Mouse (Mus musculus) lung, postnatal 0 days (tissue): ENCODE measurements around the gene Kcnh8. TPM values are rescaled to one million over a fixed set of nuclear protein-coding genes. Genes with fewer than 3 reads are reported as not detected.

Experiments
- ATAC-seq: fragments of 200-750 bp; cut with Nextera tagmentation; 2 replicates; pipeline ENCODE4 v1.8.0; 2017; ENCODE audit warnings: moderate library complexity
- DNase-seq: peaks from one replicate; pipeline ENCODE4 v3.0.0-alpha.2; 2016; ENCODE audit warnings: low spot score
- H3K27ac ChIP-seq: fragments of 300-500 bp; sonication (generic); 2 replicates; pipeline ENCODE4 v1.5.1; 2014; ENCODE audit warnings: antibody characterized with exemption, mild to moderate bottlenecking, low read length, mixed read lengths
- H3K27me3 ChIP-seq: fragments of 300-500 bp; sonication (generic); replicated peaks from 2 replicates; pipeline ENCODE4 v1.6.1; 2014; ENCODE audit warnings: low read length, mixed read lengths; ENCODE audit not compliant: insufficient read depth
- H3K36me3 ChIP-seq: fragments of 300-500 bp; sonication (generic); 2 replicates; pipeline ENCODE4 v1.6.1; 2014; ENCODE audit warnings: low read length, mixed read lengths; ENCODE audit not compliant: insufficient read depth
- H3K4me1 ChIP-seq: fragments of 300-500 bp; sonication (generic); 2 replicates; pipeline ENCODE4 v1.6.1; 2014; ENCODE audit warnings: antibody characterized with exemption, low read depth, low read length, mixed read lengths; ENCODE audit not compliant: insufficient read depth
- H3K4me2 ChIP-seq: fragments of 300-500 bp; sonication (generic); replicated peaks from 2 replicates; pipeline ENCODE4 v1.6.1; 2014; ENCODE audit warnings: low read depth, mild to moderate bottlenecking, low read length, moderate library complexity, mixed read lengths
- H3K4me3 ChIP-seq: fragments of 300-500 bp; sonication (generic); 2 replicates; pipeline ENCODE4 v1.5.1; 2014; ENCODE audit warnings: low read depth, low read length
- H3K9ac ChIP-seq: fragments of 300-500 bp; sonication (generic); replicated peaks from 2 replicates; pipeline ENCODE4 v1.6.1; 2014; ENCODE audit warnings: low read depth, mild to moderate bottlenecking
- H3K9me3 ChIP-seq: fragments of 300-500 bp; sonication (generic); 2 replicates; pipeline ENCODE4 v1.6.1; 2016; ENCODE audit warnings: low read length, mixed read lengths
- CTCF ChIP-seq: IDR thresholded peaks from 2 replicates; pipeline ENCODE4 v1.5.1; 2016; ENCODE audit warnings: antibody characterized with exemption, mild to moderate bottlenecking
- EP300 ChIP-seq: IDR thresholded peaks from 2 replicates; pipeline ENCODE4 v1.6.1; 2016; ENCODE audit warnings: antibody characterized with exemption, mild to moderate bottlenecking, control low read depth
- WGBS: fragments of 180-500 bp; shearing (Covaris S2); extraction: QIAGEN DNeasy Blood & Tissue Kit; methylation state at CpG from one replicate; pipeline ENCODE4 v1.1.7; 2014; 5-methylcytosine and 5-hydroxymethylcytosine counted together
- polyA plus RNA-seq: library from polyadenylated mRNA; unstranded; fragments of >200 nt; fragmentation: Nextera tagmentation; extraction: Ambion mirVana; gene quantifications from 2 replicates; pipeline ENCODE4 v1.2.1, GENCODE M21; 2015

The Kcnh8 gene
- polyA plus RNA-seq, 1 experiment from 2014 or later: 0.02 TPM

GRCm38 (mm10) chr17:52591503-52592194 is 10.9 kb upstream of the Kcnh8 start:
- ATAC-seq (no peak), DNase-seq (no peak)
- H3K4me2 ChIP-seq: no peak overlapping the region
- no peak for TF ChIP-seq CTCF
- no peak for TF ChIP-seq EP300
- no peaks in the 10 kb centered on the region for H3K27me3 ChIP-seq
- no peaks in the 10 kb centered on the region for H3K36me3 ChIP-seq
- H3K9me3 ChIP-seq: no peaks in the 10 kb centered on the region
- H3K4me3 ChIP-seq: no peak overlapping the region
- no peaks in the 10 kb centered on the region for H3K4me1 ChIP-seq
- H3K9ac ChIP-seq: no peak overlapping the region
- H3K27ac ChIP-seq: no peak overlapping the region
- 65% methylated on average over 5 of the region's 5 CpGs for WGBS

- no peaks in the 10 kb centered on the region for H3K4me1 ChIP-seq
- WGBS: 60% methylated on average over 3 of the region's 3 CpGs
- TF ChIP-seq EP300: no peak
- TF ChIP-seq CTCF: no peak
- H3K9ac ChIP-seq: no peak overlapping the region
- H3K36me3 ChIP-seq: no peaks in the 10 kb centered on the region
- no peak for ATAC-seq
- no peaks in the 10 kb centered on the region for H3K27me3 ChIP-seq
- DNase-seq: no peak
- H3K4me2 ChIP-seq: no peak overlapping the region
- H3K27ac ChIP-seq: no peak overlapping the region
- no peaks in the 10 kb centered on the region for H3K9me3 ChIP-seq
- H3K4me3 ChIP-seq: no peak overlapping the region
Observed at GRCm38 (mm10) chr17:52599141-52599540, 3.4 kb upstream of the Kcnh8 start.

- H3K27me3 ChIP-seq: no peaks in the 10 kb centered on the region
- peak; percentile 43 for ATAC-seq
- no peaks in the 10 kb centered on the region for H3K9me3 ChIP-seq
- peak overlapping the region; percentile 67 for H3K4me2 ChIP-seq
- no peak overlapping the region for H3K9ac ChIP-seq
- H3K27ac ChIP-seq: no peak overlapping the region
- TF ChIP-seq CTCF: no peak
- TF ChIP-seq EP300: no peak
- H3K4me3 ChIP-seq: peak overlapping the region; percentile 33
- no peaks in the 10 kb centered on the region for H3K36me3 ChIP-seq
- WGBS: under 1% methylated on average over 20 of the region's 22 CpGs
- H3K4me1 ChIP-seq: no peaks in the 10 kb centered on the region
- DNase-seq: peak; percentile 17
Observed at GRCm38 (mm10) chr17:52600882-52601371, 1.6 kb upstream of the Kcnh8 start.

- TF ChIP-seq CTCF (no peak), EP300 (no peak)
- H3K27ac ChIP-seq: no peak overlapping the region
- DNase-seq (no peak), ATAC-seq (no peak)
- no peak overlapping the region for H3K4me3 ChIP-seq
- no peak overlapping the region for H3K4me2 ChIP-seq
- no peaks in the 10 kb centered on the region for H3K27me3 ChIP-seq
- no peaks in the 10 kb centered on the region for H3K9me3 ChIP-seq
- no peak overlapping the region for H3K9ac ChIP-seq
- no peaks in the 10 kb centered on the region for H3K4me1 ChIP-seq
- H3K36me3 ChIP-seq: no peaks in the 10 kb centered on the region
- 4% methylated on average over 14 of the region's 14 CpGs for WGBS
Observed at GRCm38 (mm10) chr17:52602781-52603170, 267 bp downstream of the Kcnh8 start.

- Histone ChIP-seq H3K9ac (no peak overlapping the region), H3K4me3 (no peak overlapping the region), H3K27me3 (no peaks in the 10 kb centered on the region), H3K9me3 (no peaks in the 10 kb centered on the region), H3K4me1 (no peaks in the 10 kb centered on the region), H3K4me2 (no peak overlapping the region), H3K36me3 (no peaks in the 10 kb centered on the region), H3K27ac (no peak overlapping the region)
- ATAC-seq: no peak
- 3% methylated on average over 5 of the region's 5 CpGs for WGBS
- DNase-seq: no peak
- TF ChIP-seq EP300 (no peak), CTCF (no peak)
Observed at GRCm38 (mm10) chr17:52603411-52603810, 902 bp downstream of the Kcnh8 start.

- Histone ChIP-seq H3K27ac (no peak overlapping the region), H3K4me2 (no peak overlapping the region), H3K4me1 (no peaks in the 10 kb centered on the region), H3K27me3 (no peaks in the 10 kb centered on the region), H3K36me3 (no peaks in the 10 kb centered on the region), H3K9ac (no peak overlapping the region), H3K4me3 (no peak overlapping the region), H3K9me3 (no peaks in the 10 kb centered on the region)
- no peak for TF ChIP-seq CTCF
- TF ChIP-seq EP300: no peak
- DNase-seq (no peak), ATAC-seq (no peak)
- WGBS: 64% methylated on average over 4 of the region's 4 CpGs
Observed at GRCm38 (mm10) chr17:52611382-52611781, 8.9 kb downstream of the Kcnh8 start.
